Mouse (Mus musculus) heart, adult 10 weeks (tissue): Measurements from ENCODE around the gene Oog1. TPM values are rescaled to one million over a fixed set of nuclear protein-coding genes. Genes with fewer than 3 reads are reported as not detected.

ENCODE experiments used
- polyA plus RNA-seq: library from polyadenylated mRNA; stranded (reverse); fragments of 350-450 nt; fragmentation: Illumina TruSeq; extraction: RNeasy Lipid Tissue Mini Kit (QIAGEN cat#74804); gene quantifications from one replicate; pipeline ENCODE4 v1.2.3, GENCODE M21; 2014; ENCODE audit warnings: low read depth, low replicate concordance

Gene Oog1
- not detected for polyA plus RNA-seq

DNA sequence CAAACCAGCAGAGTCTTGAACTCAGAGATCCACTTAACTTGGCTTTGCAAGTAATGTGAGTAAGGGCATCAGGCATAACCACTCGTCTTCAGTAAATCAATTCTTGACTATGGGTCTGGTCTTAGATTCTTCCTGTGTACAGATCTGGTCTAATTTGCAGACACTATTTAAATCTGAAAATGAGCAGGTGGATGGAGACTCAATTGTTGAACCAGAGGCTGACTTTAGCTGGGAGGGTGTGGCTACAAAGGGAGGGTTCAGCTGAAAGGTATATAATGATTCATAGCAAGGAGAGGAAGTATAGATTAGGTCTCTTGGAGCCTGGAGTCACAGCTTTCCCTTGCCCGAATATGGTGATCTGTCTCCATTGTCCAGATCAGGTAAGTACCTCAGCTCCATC is at the start of gene Oog1:
Oog1 (plus strand) TSS at position 301 of the 400 bp plus-strand sequence.

DNA sequence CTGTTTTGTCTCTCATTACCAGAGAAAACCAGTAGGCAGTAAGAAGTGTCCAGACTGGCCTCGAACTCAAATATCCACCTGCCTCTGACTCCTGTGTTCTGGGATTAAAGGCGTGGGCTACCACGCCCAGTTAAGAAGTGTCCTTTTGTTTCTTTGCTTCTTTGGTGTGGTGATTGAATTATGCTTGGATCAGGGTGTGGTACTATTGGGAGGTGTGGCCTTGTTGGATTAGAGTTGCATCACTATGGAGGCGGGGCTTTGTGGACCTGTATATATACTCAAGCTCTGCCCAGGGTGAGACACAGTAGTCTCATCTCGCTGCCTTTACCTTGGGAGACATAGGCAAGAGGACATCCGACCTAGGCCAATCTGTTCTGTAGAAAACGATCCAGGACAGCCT is 16.1 kb downstream of the Oog1 start, which contains the start of gene Gm4027:
Gm4027 (plus strand) TSS at position 301 of the 400 bp plus-strand sequence.

DNA sequence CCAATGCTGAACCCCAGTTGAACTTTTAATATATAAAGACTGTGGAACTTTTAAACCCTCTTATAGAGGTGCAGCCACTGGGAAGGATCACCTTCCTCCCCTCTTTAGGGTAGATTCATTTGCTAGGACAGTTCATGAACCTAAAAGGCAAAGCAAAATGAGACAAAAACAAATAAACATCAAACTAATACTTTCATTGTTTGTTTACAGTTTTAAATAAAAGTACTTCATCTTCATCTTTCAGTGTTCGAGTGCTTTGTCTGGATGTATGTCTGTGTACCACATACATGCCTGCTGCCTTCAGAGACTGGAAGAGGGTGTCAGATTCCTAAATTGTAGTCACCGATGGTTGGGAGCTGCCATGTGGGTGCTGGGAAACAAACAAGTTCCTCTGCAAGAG is 42.0 kb downstream of the Oog1 start, which contains the start of gene Gm16381:
Gm16381 (minus strand) TSS at position 101 of the 400 bp plus-strand sequence.

Other genes with a start within 250 kb of the Oog1 start
- gene Sptlc2, start 214.3 kb upstream of the Oog1 start, polyA plus RNA-seq, result 15.7 TPM
- gene Slirp, start 158.8 kb upstream of the Oog1 start, polyA plus RNA-seq, result 78.2 TPM
- 8.1 TPM for gene Alkbh1, start 158.7 kb upstream of the Oog1 start, polyA plus RNA-seq
- 52.6 TPM for gene Snw1, start 130.4 kb upstream of the Oog1 start, polyA plus RNA-seq
- not detected for gene Gm5788, start 108.0 kb upstream of the Oog1 start, polyA plus RNA-seq
- not detected for gene Gm8300, start 88.4 kb upstream of the Oog1 start, polyA plus RNA-seq
- not detected for gene Gm4027, start 16.2 kb downstream of the Oog1 start, polyA plus RNA-seq
- not detected for gene Gm16381, start 41.9 kb downstream of the Oog1 start, polyA plus RNA-seq
- gene Gm21319, start 173.1 kb downstream of the Oog1 start, polyA plus RNA-seq, result not detected
- gene Gm21936, start 192.8 kb downstream of the Oog1 start, polyA plus RNA-seq, result not detected
- gene BB287469, start 213.9 kb downstream of the Oog1 start, polyA plus RNA-seq, result not detected
- not detected for gene Gm2001, start 239.7 kb downstream of the Oog1 start, polyA plus RNA-seq